Mouse (Mus musculus): Measurements from ENCODE around the gene Slc45a2. TPM values are rescaled to one million over a fixed set of nuclear protein-coding genes. Genes with fewer than 3 reads are reported as not detected.

The Slc45a2 gene
- 0.13 and 0.17 TPM in 2 replicates for polyA plus RNA-seq (2016; fragmentation: Nextera tagmentation; extraction: Ambion mirVana)

DNA sequence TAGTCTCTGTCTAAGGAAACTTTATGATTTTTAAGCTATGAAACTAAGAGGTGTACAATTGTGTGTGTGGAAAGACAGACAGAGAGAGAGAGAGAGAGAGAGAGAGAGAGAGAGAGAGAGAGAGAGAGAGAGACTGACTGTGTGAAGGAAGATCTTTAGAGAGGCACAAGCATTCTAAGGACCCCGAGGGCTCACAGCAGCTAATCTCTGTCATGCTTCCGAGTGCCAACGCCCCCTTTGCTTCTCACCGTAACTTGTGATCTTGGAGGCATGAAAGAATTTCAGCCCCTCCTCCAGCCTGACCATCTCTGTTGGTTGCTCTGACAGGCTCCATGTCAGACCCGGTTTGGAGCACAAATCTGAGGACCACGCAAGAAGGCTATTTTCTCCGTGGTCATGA lies at the start of gene Slc45a2:
Gene Slc45a2 (plus strand): TSS at position 301 of the 400 bp plus-strand sequence.
- Histone ChIP-seq H3K36me3 (replicated peaks) (no peaks in the 10 kb centered on the region), H3K4me3 (replicated peaks) (no peak within 1 kb of the TSS), H3K9me3 (no peaks in the 10 kb centered on the region), H3K27ac (no peak within 1 kb of the TSS), H3K4me1 (no peaks in the 10 kb centered on the region), H3K27me3 (no peaks in the 10 kb centered on the region), H3K4me2 (no peak within 1 kb of the TSS), H3K9ac (no peak within 1 kb of the TSS)
- ATAC-seq (ENCODE audit: low FRiP score) = no peak
- whole genome bisulfite sequencing = 60% methylated on average over 7 of the region's 7 CpGs

GRCm38 (mm10) chr15:10951951-10952759 lies 48.4 kb upstream of the Slc45a2 start, which contains the start of gene C1qtnf3:
Gene C1qtnf3 (plus strand): TSS chr15:10952332.
- Histone ChIP-seq H3K27ac (no peak within 1 kb of the TSS), H3K27me3 (no peaks in the 10 kb centered on the region), H3K4me2 (no peak within 1 kb of the TSS), H3K36me3 (replicated peaks) (no peaks in the 10 kb centered on the region), H3K4me3 (replicated peaks) (no peak within 1 kb of the TSS), H3K9ac (no peak within 1 kb of the TSS), H3K4me1 (peaks cover 8% of the 10 kb centered on the region; the same call in 1 of the 2 replicates), H3K9me3 (no peaks in the 10 kb centered on the region)
- ATAC-seq (ENCODE audit: low FRiP score) = no peak
- WGBS = 80% methylated on average over 23 of the region's 23 CpGs

GRCm38 (mm10) chr15:10952760-10953305 lies 47.7 kb upstream of the Slc45a2 start:
- no peak overlapping the region for H3K9ac ChIP-seq
- H3K4me3 ChIP-seq (replicated peaks) = no peak overlapping the region
- H3K27ac ChIP-seq = no peak overlapping the region
- H3K4me2 ChIP-seq = no peak overlapping the region
- no peaks in the 10 kb centered on the region for H3K36me3 ChIP-seq (replicated peaks)
- no peak for ATAC-seq (ENCODE audit: low FRiP score)
- H3K9me3 ChIP-seq = no peaks in the 10 kb centered on the region
- 58% methylated on average over 4 of the region's 4 CpGs for WGBS
- no peaks in the 10 kb centered on the region for H3K27me3 ChIP-seq
- peaks cover 8% of the 10 kb centered on the region; the same call in 1 of the 2 replicates for H3K4me1 ChIP-seq

- no peaks in the 10 kb centered on the region for H3K36me3 ChIP-seq (replicated peaks)
- peaks cover 8% of the 10 kb centered on the region; the same call in 1 of the 2 replicates for H3K4me1 ChIP-seq
- WGBS = 70% methylated on average over 1 of the region's 1 CpGs
- no peak overlapping the region for H3K27ac ChIP-seq
- H3K27me3 ChIP-seq = no peaks in the 10 kb centered on the region
- no peak overlapping the region for H3K4me2 ChIP-seq
- H3K4me3 ChIP-seq (replicated peaks) = no peak overlapping the region
- no peak overlapping the region for H3K9ac ChIP-seq
- ATAC-seq (ENCODE audit: low FRiP score) = no peak
- no peaks in the 10 kb centered on the region for H3K9me3 ChIP-seq
Observed at GRCm38 (mm10) chr15:10953465-10953864, 47.1 kb upstream of the Slc45a2 start.

GRCm38 (mm10) chr15:10954381-10955016 lies 46.0 kb upstream of the Slc45a2 start:
- Histone ChIP-seq H3K9ac (no peak overlapping the region), H3K27me3 (no peaks in the 10 kb centered on the region), H3K4me3 (replicated peaks) (no peak overlapping the region), H3K9me3 (no peaks in the 10 kb centered on the region), H3K4me2 (no peak overlapping the region), H3K27ac (no peak overlapping the region), H3K36me3 (replicated peaks) (no peaks in the 10 kb centered on the region), H3K4me1 (peaks cover 8% of the 10 kb centered on the region; the same call in 1 of the 2 replicates)
- ATAC-seq (ENCODE audit: low FRiP score) = no peak
- WGBS = 93% methylated on average over 6 of the region's 6 CpGs

DNA sequence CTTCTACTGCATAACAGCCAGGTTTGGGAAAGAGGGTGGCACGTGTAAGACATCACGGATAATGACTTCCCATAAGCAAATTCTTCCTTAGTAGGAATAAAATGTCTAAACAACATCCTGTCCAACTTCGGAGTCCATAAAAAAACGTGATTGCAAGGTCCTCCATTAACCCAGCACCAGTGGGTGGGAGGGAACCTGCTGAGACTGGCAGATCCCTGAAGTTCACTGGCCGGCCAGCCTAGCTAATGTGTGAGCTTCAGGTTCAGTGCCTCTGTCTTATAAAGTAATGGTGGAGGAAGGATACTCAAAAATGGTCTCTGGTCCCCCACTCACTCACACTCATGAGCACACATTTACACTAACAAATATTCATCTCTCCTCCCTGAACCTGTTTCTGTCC lies 45.4 kb upstream of the Slc45a2 start:
- Histone ChIP-seq H3K9ac (no peak overlapping the region), H3K4me1 (peaks cover 8% of the 10 kb centered on the region; the same call in 1 of the 2 replicates), H3K4me3 (replicated peaks) (no peak overlapping the region), H3K27me3 (no peaks in the 10 kb centered on the region), H3K36me3 (replicated peaks) (no peaks in the 10 kb centered on the region), H3K9me3 (no peaks in the 10 kb centered on the region), H3K4me2 (no peak overlapping the region), H3K27ac (no peak overlapping the region)
- ATAC-seq (ENCODE audit: low FRiP score) = no peak
- WGBS = 74% methylated on average over 5 of the region's 5 CpGs

DNA sequence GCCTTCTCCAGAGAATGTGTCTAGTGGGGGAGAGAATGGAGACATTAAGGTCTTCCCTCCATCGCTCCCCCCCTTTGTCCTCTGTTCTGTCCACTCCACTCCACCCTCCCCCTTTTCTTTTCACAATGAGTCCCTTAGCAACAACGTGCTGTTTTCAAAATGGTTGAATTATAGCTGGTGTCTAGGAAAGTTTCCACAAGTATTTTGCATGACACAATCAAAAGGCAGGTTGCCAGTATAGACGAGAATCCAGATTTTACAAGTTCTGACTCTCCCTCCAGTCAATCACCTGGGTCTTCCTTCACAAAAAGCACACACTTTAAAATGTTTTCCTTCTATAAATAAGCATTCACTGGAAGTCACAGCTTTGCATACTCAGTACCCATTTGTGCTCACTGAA lies 43.8 kb upstream of the Slc45a2 start:
- H3K27me3 ChIP-seq = no peaks in the 10 kb centered on the region
- no peak overlapping the region for H3K4me2 ChIP-seq
- H3K4me3 ChIP-seq (replicated peaks) = no peak overlapping the region
- ATAC-seq (ENCODE audit: low FRiP score) = no peak
- H3K9me3 ChIP-seq = no peaks in the 10 kb centered on the region
- no peaks in the 10 kb centered on the region for H3K36me3 ChIP-seq (replicated peaks)
- peaks cover 8% of the 10 kb centered on the region; the same call in 1 of the 2 replicates for H3K4me1 ChIP-seq
- WGBS = 56% methylated on average over 3 of the region's 3 CpGs
- no peak overlapping the region for H3K27ac ChIP-seq
- H3K9ac ChIP-seq = no peak overlapping the region

DNA sequence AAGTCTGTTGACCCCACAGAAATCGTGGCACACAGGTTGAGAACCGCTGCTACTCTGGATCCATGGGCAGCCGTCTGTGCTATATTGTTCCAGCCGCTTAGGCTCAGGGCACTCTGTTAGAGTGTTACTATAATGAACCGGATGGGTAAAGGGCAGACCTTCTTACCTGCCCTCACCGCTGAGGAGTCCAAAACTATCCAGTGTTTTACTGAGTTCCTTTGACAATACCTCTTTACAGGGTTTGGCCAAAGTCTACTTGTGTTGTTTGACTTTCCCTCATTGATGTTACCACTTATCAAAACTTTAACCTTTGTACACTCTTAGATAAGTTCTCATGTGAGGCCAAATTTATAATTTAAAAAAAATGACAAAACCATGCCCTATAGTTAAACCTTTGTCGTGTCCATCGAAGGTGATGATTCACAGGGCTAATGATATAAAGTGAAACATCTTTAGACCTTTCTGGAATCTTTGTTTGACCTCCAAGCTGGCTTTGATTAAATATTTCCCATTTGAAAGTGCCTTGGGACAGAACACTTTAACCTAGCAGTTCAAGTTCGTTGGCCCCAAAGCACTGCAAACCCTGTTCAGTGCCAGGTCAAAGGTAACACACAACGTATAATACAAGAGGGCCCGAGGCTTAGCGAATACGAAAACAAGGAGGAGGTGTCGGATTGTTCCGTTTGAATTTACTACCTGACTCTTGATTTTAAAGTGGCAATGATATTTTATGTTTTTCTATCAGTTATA lies 41.1 kb upstream of the Slc45a2 start:
- 86% methylated on average over 15 of the region's 15 CpGs for WGBS
- H3K27ac ChIP-seq = no peak overlapping the region
- no peak overlapping the region for H3K4me2 ChIP-seq
- no peaks in the 10 kb centered on the region for H3K9me3 ChIP-seq
- no peak overlapping the region for H3K4me3 ChIP-seq (replicated peaks)
- no peaks in the 10 kb centered on the region for H3K36me3 ChIP-seq (replicated peaks)
- H3K4me1 ChIP-seq = no peaks in the 10 kb centered on the region
- no peaks in the 10 kb centered on the region for H3K27me3 ChIP-seq
- H3K9ac ChIP-seq = no peak overlapping the region
- no peak for ATAC-seq (ENCODE audit: low FRiP score)

DNA sequence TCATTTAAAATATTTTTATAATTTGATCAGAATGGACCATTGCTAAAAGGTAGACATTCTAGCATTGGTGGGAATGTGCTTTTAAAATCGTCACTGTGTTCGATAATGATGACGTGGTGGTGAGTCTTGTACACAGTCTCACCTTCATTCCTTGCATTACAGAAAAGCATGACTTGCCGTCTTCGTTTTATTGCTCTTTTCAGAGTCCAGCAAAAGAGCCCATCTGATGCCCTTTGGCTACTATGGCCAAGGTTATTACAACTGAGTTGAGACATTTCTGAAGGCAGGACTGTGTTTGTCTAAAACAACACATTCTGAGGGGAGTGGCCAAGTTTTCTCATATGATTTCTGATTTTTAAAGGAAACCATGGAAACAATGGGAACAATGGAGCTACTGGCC lies 40.3 kb upstream of the Slc45a2 start:
- H3K36me3 ChIP-seq (replicated peaks) = no peaks in the 10 kb centered on the region
- no peak overlapping the region for H3K4me3 ChIP-seq (replicated peaks)
- WGBS = 89% methylated on average over 5 of the region's 5 CpGs
- no peaks in the 10 kb centered on the region for H3K4me1 ChIP-seq
- ATAC-seq (ENCODE audit: low FRiP score) = no peak
- no peaks in the 10 kb centered on the region for H3K27me3 ChIP-seq
- H3K27ac ChIP-seq = no peak overlapping the region
- H3K9me3 ChIP-seq = no peaks in the 10 kb centered on the region
- no peak overlapping the region for H3K9ac ChIP-seq
- no peak overlapping the region for H3K4me2 ChIP-seq

DNA sequence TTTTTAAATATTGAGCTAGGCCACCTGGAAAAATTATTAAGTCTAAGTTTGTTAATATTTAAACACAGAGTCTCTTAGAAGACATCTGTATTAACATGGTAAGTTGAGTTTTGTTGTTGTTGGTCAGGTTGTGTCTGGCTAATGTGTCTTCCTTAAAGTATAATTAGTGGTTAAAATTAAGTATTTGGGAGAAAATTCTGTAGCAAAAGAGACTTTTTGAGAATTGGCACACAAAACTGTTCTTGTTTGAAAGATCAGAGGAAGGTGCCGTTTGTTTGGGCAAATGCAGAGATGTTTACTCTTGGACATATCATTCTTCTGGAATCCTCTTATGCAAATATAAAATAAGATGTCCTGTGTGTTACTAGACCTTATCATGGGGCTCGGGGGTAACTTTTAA lies 37.9 kb upstream of the Slc45a2 start:
- ATAC-seq (ENCODE audit: low FRiP score) = no peak
- H3K4me1 ChIP-seq = no peaks in the 10 kb centered on the region
- no peaks in the 10 kb centered on the region for H3K27me3 ChIP-seq
- H3K36me3 ChIP-seq (replicated peaks) = no peaks in the 10 kb centered on the region
- H3K9ac ChIP-seq = no peak overlapping the region
- no peaks in the 10 kb centered on the region for H3K9me3 ChIP-seq
- no peak overlapping the region for H3K4me2 ChIP-seq
- WGBS = 89% methylated on average over 2 of the region's 2 CpGs
- H3K27ac ChIP-seq = no peak overlapping the region
- no peak overlapping the region for H3K4me3 ChIP-seq (replicated peaks)

GRCm38 (mm10) chr15:10969439-10969838 lies 31.1 kb upstream of the Slc45a2 start:
- no peak overlapping the region for H3K4me3 ChIP-seq (replicated peaks)
- ATAC-seq (ENCODE audit: low FRiP score) = no peak
- no peak overlapping the region for H3K27ac ChIP-seq
- WGBS = 78% methylated on average over 3 of the region's 3 CpGs
- H3K36me3 ChIP-seq (replicated peaks) = no peaks in the 10 kb centered on the region
- H3K4me1 ChIP-seq = no peaks in the 10 kb centered on the region
- H3K4me2 ChIP-seq = no peak overlapping the region
- H3K9me3 ChIP-seq = no peaks in the 10 kb centered on the region
- no peaks in the 10 kb centered on the region for H3K27me3 ChIP-seq
- no peak overlapping the region for H3K9ac ChIP-seq

GRCm38 (mm10) chr15:10970777-10971176 lies 29.7 kb upstream of the Slc45a2 start:
- Histone ChIP-seq H3K9me3 (no peaks in the 10 kb centered on the region), H3K36me3 (replicated peaks) (no peaks in the 10 kb centered on the region), H3K4me3 (replicated peaks) (no peak overlapping the region), H3K4me2 (no peak overlapping the region), H3K27ac (no peak overlapping the region), H3K9ac (no peak overlapping the region), H3K4me1 (no peaks in the 10 kb centered on the region), H3K27me3 (no peaks in the 10 kb centered on the region)
- WGBS = 90% methylated on average over 5 of the region's 5 CpGs
- ATAC-seq (ENCODE audit: low FRiP score) = no peak
